Mouse (Mus musculus) MEL (cell line): Measurements from ENCODE around the gene Pigm. TPM values are rescaled to one million over a fixed set of nuclear protein-coding genes. Genes with fewer than 3 reads are reported as not detected.

ENCODE experiments used
- DNase-seq: peaks from one replicate; pipeline ENCODE4 v3.0.0; 2011; ENCODE audit warnings: low read depth, low spot score
- H3K27ac ChIP-seq: 2 replicates; pipeline ENCODE4 v1.5.1; 2012; ENCODE audit warnings: low read depth, mild to moderate bottlenecking, control low read depth, low read length, moderate library complexity; ENCODE audit not compliant: control insufficient read depth
- H3K27me3 ChIP-seq, 2 experiments: fragments of 150-350 bp in 1 of 2; sonication (generic) in 1 of 2; 2 replicates each; pipeline ENCODE4 v1.6.1; 2012; ENCODE audit warnings: low read length in 2 of 2, mild to moderate bottlenecking in 2 of 2, improper control_type of control experiment in 1 of 2, moderate library complexity in 1 of 2; ENCODE audit not compliant: insufficient read depth in 2 of 2, control insufficient read depth in 1 of 2
- H3K36me3 ChIP-seq, 2 experiments: 2 replicates each; pipeline ENCODE4 v1.6.1; 2012 to 2014; ENCODE audit warnings: low read length in 2 of 2, improper control_type of control experiment in 1 of 2, inconsistent platforms in 1 of 2, mild to moderate bottlenecking in 1 of 2; ENCODE audit not compliant: insufficient read depth in 2 of 2, control insufficient read depth in 1 of 2
- H3K4me1 ChIP-seq, 2 experiments: fragments of 150-350 bp in 1 of 2; sonication (generic) in 1 of 2; 2 replicates each; pipeline ENCODE4 v1.6.1; 2012; ENCODE audit warnings: low read length in 2 of 2, improper control_type of control experiment in 1 of 2, mild to moderate bottlenecking in 1 of 2; ENCODE audit not compliant: insufficient read depth in 2 of 2, control insufficient read depth in 1 of 2
- H3K4me3 ChIP-seq, 2 experiments: fragments of 150-350 bp in 1 of 2; sonication (generic) in 1 of 2; 2 replicates each; pipeline ENCODE4 v1.5.1; 2012; ENCODE audit warnings: low read depth in 2 of 2, low read length in 2 of 2, mild to moderate bottlenecking in 2 of 2, moderate library complexity in 2 of 2, control low read depth in 1 of 2, improper control_type of control experiment in 1 of 2; ENCODE audit not compliant: control insufficient read depth in 1 of 2, insufficient read depth in 1 of 2
- H3K79me2 ChIP-seq: 2 replicates; pipeline ENCODE4 v1.6.1; 2012; ENCODE audit warnings: mild to moderate bottlenecking, low read length, moderate library complexity; ENCODE audit not compliant: control insufficient read depth, poor library complexity, insufficient read depth
- H3K9ac ChIP-seq: 2 replicates; pipeline ENCODE4 v1.6.1; 2012; ENCODE audit warnings: low read depth, mild to moderate bottlenecking, control low read depth, low read length, moderate library complexity; ENCODE audit not compliant: control insufficient read depth, poor library complexity, severe bottlenecking
- H3K9me3 ChIP-seq: fragments of 150-350 bp; sonication (generic); replicated peaks from 2 replicates; pipeline ENCODE4 v1.6.1; 2012; ENCODE audit warnings: mild to moderate bottlenecking, low read length, improper control_type of control experiment, moderate library complexity; ENCODE audit not compliant: insufficient read depth
- BHLHE40 ChIP-seq: IDR thresholded peaks from 2 replicates; pipeline ENCODE4 v1.6.1; 2012; ENCODE audit warnings: low read depth, mild to moderate bottlenecking, inconsistent platforms, low read length, improper control_type of control experiment, borderline replicate concordance
- CHD2 ChIP-seq: IDR thresholded peaks from 2 replicates; pipeline ENCODE4 v1.6.1; 2011; ENCODE audit warnings: low read length, improper control_type of control experiment
- CTCF ChIP-seq, 3 experiments: IDR thresholded peaks in 2 of 3; conservative IDR thresholded peaks in 1 of 3; 2 replicates each; pipeline ENCODE4 v1.5.1; 2011 to 2012; ENCODE audit warnings: low read length in 3 of 3, low read depth in 2 of 3, mild to moderate bottlenecking in 2 of 3, improper control_type of control experiment in 1 of 3, inconsistent platforms in 1 of 3, mixed read lengths in 1 of 3, moderate library complexity in 1 of 3; ENCODE audit not compliant: control insufficient read depth in 1 of 3, insufficient read depth in 1 of 3, poor library complexity in 1 of 3, severe bottlenecking in 1 of 3
- E2F4 ChIP-seq: IDR thresholded peaks from 2 replicates; pipeline ENCODE4 v1.6.1; 2011; ENCODE audit warnings: low read depth, low read length, improper control_type of control experiment, borderline replicate concordance
- ETS1 ChIP-seq: IDR thresholded peaks from 2 replicates; pipeline ENCODE4 v1.6.1; 2012; ENCODE audit warnings: low read depth, mild to moderate bottlenecking, inconsistent platforms, low read length, improper control_type of control experiment, moderate library complexity
- GABPA ChIP-seq: IDR thresholded peaks from 2 replicates; pipeline ENCODE4 v1.6.1; 2012; ENCODE audit warnings: low read depth, mild to moderate bottlenecking, inconsistent platforms, low read length, improper control_type of control experiment, moderate library complexity
- HCFC1 ChIP-seq: IDR thresholded peaks from 2 replicates; pipeline ENCODE4 v1.6.1; 2012; ENCODE audit warnings: low read depth, mild to moderate bottlenecking, inconsistent platforms, low read length, improper control_type of control experiment, moderate library complexity
- JUND ChIP-seq: IDR thresholded peaks from 2 replicates; pipeline ENCODE4 v1.6.1; 2011; ENCODE audit warnings: low read depth, mild to moderate bottlenecking, improper control_type of control experiment, low read length
- KAT2A ChIP-seq: conservative IDR thresholded peaks from 2 replicates; pipeline ENCODE4 v1.6.1; 2012; ENCODE audit warnings: low read depth, low read length, improper control_type of control experiment, inconsistent platforms
- MAFK ChIP-seq: IDR thresholded peaks from 2 replicates; pipeline ENCODE4 v1.6.1; 2011; ENCODE audit warnings: low read depth, mild to moderate bottlenecking, low read length, improper control_type of control experiment, borderline replicate concordance
- MXI1 ChIP-seq: IDR thresholded peaks from 2 replicates; pipeline ENCODE4 v1.6.1; 2011; ENCODE audit warnings: mild to moderate bottlenecking, low read depth, low read length, improper control_type of control experiment
- MYB ChIP-seq: IDR thresholded peaks from 2 replicates; pipeline ENCODE4 v1.6.1; 2011; ENCODE audit warnings: mild to moderate bottlenecking, low read depth, low read length, improper control_type of control experiment
- NRF1 ChIP-seq: IDR thresholded peaks from 2 replicates; pipeline ENCODE4 v1.6.1; 2014; ENCODE audit warnings: low read depth, mild to moderate bottlenecking, inconsistent platforms, low read length, improper control_type of control experiment, moderate library complexity; ENCODE audit not compliant: poor library complexity, insufficient read depth, severe bottlenecking
- POLR2AphosphoS5 ChIP-seq: IDR thresholded peaks from 2 replicates; pipeline ENCODE4 v1.6.1; 2012; ENCODE audit warnings: low read depth, borderline replicate concordance, mild to moderate bottlenecking, inconsistent platforms, low read length, moderate library complexity, mixed read lengths
- RAD21 ChIP-seq: IDR thresholded peaks from 2 replicates; pipeline ENCODE4 v1.6.1; 2011; ENCODE audit warnings: mild to moderate bottlenecking, low read depth, low read length, improper control_type of control experiment
- RCOR1 ChIP-seq: IDR thresholded peaks from 2 replicates; pipeline ENCODE4 v1.6.1; 2012; ENCODE audit warnings: low read depth, mild to moderate bottlenecking, inconsistent platforms, low read length, improper control_type of control experiment
- SIN3A ChIP-seq: IDR thresholded peaks from 2 replicates; pipeline ENCODE4 v1.6.1; 2012; ENCODE audit warnings: low read length, improper control_type of control experiment, inconsistent platforms
- SMC3 ChIP-seq: IDR thresholded peaks from 2 replicates; pipeline ENCODE4 v1.6.1; 2011; ENCODE audit warnings: low read depth, low read length, improper control_type of control experiment
- TAL1 ChIP-seq: IDR thresholded peaks from 2 replicates; pipeline ENCODE4 v1.6.1; 2012; ENCODE audit warnings: mild to moderate bottlenecking, inconsistent platforms, low read length, moderate library complexity, mixed read lengths
- TCF12 ChIP-seq: IDR thresholded peaks from 2 replicates; pipeline ENCODE4 v1.6.1; 2014; ENCODE audit warnings: low read depth, mild to moderate bottlenecking, inconsistent platforms, low read length, improper control_type of control experiment, moderate library complexity
- ZC3H11A ChIP-seq: IDR thresholded peaks from 2 replicates; pipeline ENCODE4 v1.6.1; 2012; ENCODE audit warnings: low read depth, mild to moderate bottlenecking, inconsistent platforms, low read length, improper control_type of control experiment
- ZMIZ1 ChIP-seq: IDR thresholded peaks from 2 replicates; pipeline ENCODE4 v1.6.1; 2012; ENCODE audit warnings: low read depth, mild to moderate bottlenecking, inconsistent platforms, low read length, improper control_type of control experiment, moderate library complexity
- ZNF384 ChIP-seq: IDR thresholded peaks from 2 replicates; pipeline ENCODE4 v1.6.1; 2012; ENCODE audit warnings: low read depth, mild to moderate bottlenecking, inconsistent platforms, low read length, improper control_type of control experiment
- polyA plus RNA-seq, 2 experiments: library from polyadenylated mRNA; stranded (reverse) in 1 of 2; unstranded in 1 of 2; fragments of >175 nt in 1 of 2; fragments of >200 nt in 1 of 2; gene quantifications; 2 replicates each; pipeline versions ENCODE4 v1.2.1 to v1.2.4; 2012; ENCODE audit warnings: low replicate concordance in 2 of 2, low read depth in 1 of 2; ENCODE audit not compliant: insufficient read length in 2 of 2, insufficient read depth in 1 of 2, missing spikeins in 1 of 2
- total RNA-seq: library from RNA; depleted of rRNA; stranded (reverse); fragments of 300-350 nt; gene quantifications from 2 replicates; pipeline ENCODE4 v1.2.3, GENCODE M21; 2012

The Pigm gene
- total and polyA plus RNA-seq, 3 experiments = 8.6 to 11.3 TPM; not detected in 1

- H3K27ac ChIP-seq = no peak overlapping the region
- no peaks in the 10 kb centered on the region for H3K9me3 ChIP-seq
- no peaks in the 10 kb centered on the region for H3K4me1 ChIP-seq
- H3K9ac ChIP-seq = no peak overlapping the region
- no peaks in the 10 kb centered on the region for H3K36me3 ChIP-seq
- no peaks in the 10 kb centered on the region for H3K79me2 ChIP-seq
- TF ChIP-seq TCF12 (no peak), GABPA (no peak), BHLHE40 (no peak), ZNF384 (no peak), E2F4 (no peak), ZMIZ1 (no peak), JUND (no peak), MYB (no peak), SIN3A (no peak), ZC3H11A (no peak), POLR2AphosphoS5 (no peak), SMC3 (no peak), HCFC1 (no peak)
- no peak overlapping the region for H3K4me3 ChIP-seq
- peaks cover 1 to 2% of the 10 kb centered on the region in 2 experiments; a peak in 2 of 4 replicates for H3K27me3 ChIP-seq
- DNase-seq = no peak
Measured at GRCm38 (mm10) chr1:172427841-172428240, 51.5 kb downstream of the Pigm start.

- Histone ChIP-seq H3K4me1 (no peaks in the 10 kb centered on the region; a peak in 1 of 4 replicates), H3K4me3 (no peak overlapping the region)
Measured at GRCm38 (mm10) chr1:172428614-172429013, 52.3 kb downstream of the Pigm start.

More at GRCm38 (mm10) chr1:172428614-172429013, 52.3 kb downstream of the Pigm start:
- Histone ChIP-seq H3K27ac (no peak overlapping the region), H3K27me3 (peaks cover 1 to 2% of the 10 kb centered on the region in 2 experiments; a peak in 2 of 4 replicates), H3K79me2 (no peaks in the 10 kb centered on the region), H3K9me3 (no peaks in the 10 kb centered on the region), H3K9ac (no peak overlapping the region), H3K36me3 (no peaks in the 10 kb centered on the region)
- TF ChIP-seq POLR2AphosphoS5 (no peak), SMC3 (no peak), NRF1 (no peak), ETS1 (no peak), MYB (no peak), RAD21 (no peak), E2F4 (no peak), CTCF (IDR thresholded peaks at IDR 0.05 in 2 of 3, conservative IDR thresholded peaks at IDR 0.05 in 1 of 3; ENCODE audit: control insufficient read depth in 1 of 3, insufficient read depth in 1 of 3, low read depth in 2 of 3, low read length in 3 of 3, poor library complexity in 1 of 3, severe bottlenecking in 1 of 3) (no peak), MAFK (no peak), RCOR1 (no peak), MXI1 (no peak), ZNF384 (no peak), TAL1 (no peak), CHD2 (no peak), SIN3A (no peak), KAT2A (no peak)
- no peak for DNase-seq
